Mouse (Mus musculus): ENCODE measurements around the gene Msto1.

Gene Msto1

DNA sequence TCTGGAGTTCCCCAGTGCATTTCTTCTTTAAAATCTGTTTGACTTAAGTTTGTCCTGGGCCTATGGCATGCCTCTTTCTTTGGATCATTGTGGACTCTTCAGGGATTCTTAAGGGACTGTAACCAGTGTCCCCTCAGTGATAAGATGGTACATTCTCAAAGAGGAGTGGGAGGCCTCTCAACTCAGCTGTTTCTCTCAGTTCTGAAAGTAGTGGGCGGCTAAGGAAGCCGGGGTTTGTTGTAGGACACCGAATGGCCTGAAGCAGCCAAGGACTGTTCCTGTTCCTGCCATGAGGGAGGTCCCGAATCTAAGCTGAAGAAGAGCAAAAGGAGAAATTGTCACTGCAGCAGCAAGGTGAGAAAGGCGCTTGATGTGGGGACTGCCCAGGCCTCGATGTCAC, 8.6 kb downstream of the Msto1 start:
- in situ Hi-C loops (cut with MboI, MseI): no loop called here

GRCm38 (mm10) chr3:88904803-88905202, 9.0 kb downstream of the Msto1 start:
- in situ Hi-C loops (cut with MboI, MseI): loop anchor here (5.0 kb wide), 1 partner anchor 48 kb away; no protein-coding TSS in a partner anchor

DNA sequence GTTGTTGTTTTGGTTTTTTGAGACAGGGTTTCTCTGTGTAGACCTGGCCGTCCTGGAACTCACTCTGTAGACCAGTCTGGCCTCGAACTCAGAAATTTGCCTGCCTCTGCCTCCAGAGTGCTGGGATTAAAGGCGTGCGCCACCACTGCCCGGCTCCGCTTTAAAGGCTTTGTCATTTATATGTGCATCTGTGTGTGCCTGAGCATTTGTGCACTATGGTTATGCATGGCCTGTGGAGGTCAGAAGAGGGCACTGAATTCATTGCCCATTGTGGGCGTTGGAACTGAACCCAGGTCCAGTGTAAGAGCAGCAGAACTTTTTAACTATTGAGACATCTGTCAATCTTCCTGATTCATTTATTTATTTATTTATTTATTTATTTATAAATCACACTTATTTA, 20.8 kb downstream of the Msto1 start:
- in situ Hi-C loops (cut with MboI, MseI): loop anchor here (5.0 to 25.0 kb wide), 2 partner anchors 81 to 581 kb away; no protein-coding TSS in a partner anchor

DNA sequence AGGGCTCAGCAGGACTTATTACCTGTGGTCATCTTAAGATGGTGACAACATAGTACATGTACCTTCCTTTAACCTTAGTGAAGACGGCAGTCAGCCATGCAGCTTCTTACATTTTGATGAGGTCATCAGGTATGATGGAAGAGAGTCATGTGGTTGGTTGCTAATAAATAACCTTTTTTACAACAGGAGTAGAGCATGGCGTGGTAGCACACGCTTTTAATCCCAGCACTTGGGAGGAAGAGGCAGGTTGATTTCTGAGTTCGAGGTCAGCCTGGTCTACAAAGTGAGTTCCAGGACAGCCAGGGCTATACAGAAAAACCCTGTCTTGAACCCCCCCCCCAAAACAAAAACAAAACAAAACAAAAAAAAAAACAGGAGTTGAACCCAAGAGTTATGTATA, 31.3 kb downstream of the Msto1 start:
- in situ Hi-C loops (cut with MboI, MseI): loop anchor here (25.0 kb wide), 1 partner anchor 570 kb away; no protein-coding TSS in a partner anchor

GRCm38 (mm10) chr3:88868449-88868848, 45.4 kb downstream of the Msto1 start:
- in situ Hi-C loops (cut with MboI, MseI): loop anchor here (10.0 kb wide), 1 partner anchor 84 kb away; no protein-coding TSS in a partner anchor

DNA sequence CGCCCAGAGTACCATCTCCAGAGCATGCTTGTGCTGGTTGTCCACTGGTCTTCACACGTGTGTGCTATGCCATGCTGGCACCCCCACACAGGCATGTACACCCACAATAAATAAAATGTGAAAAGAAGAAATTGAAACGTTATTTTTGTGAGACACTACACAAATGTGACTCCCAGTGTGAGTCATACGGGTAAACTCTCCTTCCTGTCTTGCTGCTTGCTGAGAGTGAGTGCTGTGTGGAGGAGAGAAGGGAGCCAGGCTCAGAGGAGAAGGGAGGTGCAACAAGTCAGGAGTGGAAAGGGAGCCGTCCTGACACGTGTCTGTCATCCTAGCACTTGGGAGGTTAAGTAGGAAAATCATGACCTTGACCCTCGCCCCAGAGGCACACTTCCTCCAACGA, 46.6 kb downstream of the Msto1 start:
- in situ Hi-C loops (cut with MboI, MseI): loop anchor here (10.0 kb wide), 1 partner anchor 82 kb away; no protein-coding TSS in a partner anchor

GRCm38 (mm10) chr3:88866735-88867134, 47.1 kb downstream of the Msto1 start:
- in situ Hi-C loops (cut with MboI, MseI): loop anchor here (10.0 kb wide), 1 partner anchor 82 kb away; no protein-coding TSS in a partner anchor

- in situ Hi-C loops (cut with MboI, MseI): loop anchor here (10.0 kb wide), 1 partner anchor 77 kb away; no protein-coding TSS in a partner anchor
Observed at GRCm38 (mm10) chr3:88862129-88862528, 51.7 kb downstream of the Msto1 start.

DNA sequence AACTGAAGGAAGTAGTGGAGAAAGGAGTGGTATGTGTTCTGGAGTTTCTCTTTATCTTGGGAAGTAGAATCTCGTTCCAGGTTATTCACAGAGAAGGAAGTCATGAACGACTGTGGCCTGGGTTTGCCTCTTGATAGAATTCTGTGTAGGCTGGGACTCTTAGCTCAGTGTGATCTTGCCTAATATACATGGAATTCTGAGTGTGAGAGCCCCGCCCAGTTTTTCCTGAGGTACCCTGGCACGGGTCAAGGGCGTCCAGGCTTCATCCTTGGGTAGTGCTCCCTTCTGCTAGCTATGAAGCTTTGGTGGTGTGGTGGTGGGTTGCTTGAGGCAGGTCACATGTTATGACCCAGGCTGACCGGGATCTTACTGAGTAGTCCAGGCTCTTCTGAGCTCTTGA, 58.0 kb downstream of the Msto1 start:
- in situ Hi-C loops (cut with MboI, MseI): loop anchor here (5.0 kb wide), 1 partner anchor 46 kb away; no protein-coding TSS in a partner anchor

Data from T-helper 1 cell (primary cell).